Mouse (Mus musculus): ENCODE results near the gene Ldb2. TPM values are rescaled to one million over a fixed set of nuclear protein-coding genes. Genes with fewer than 3 reads are reported as not detected.

Ldb2 gene
- polyA plus RNA-seq, 2 experiments, result 2.0 to 4.2 TPM

DNA sequence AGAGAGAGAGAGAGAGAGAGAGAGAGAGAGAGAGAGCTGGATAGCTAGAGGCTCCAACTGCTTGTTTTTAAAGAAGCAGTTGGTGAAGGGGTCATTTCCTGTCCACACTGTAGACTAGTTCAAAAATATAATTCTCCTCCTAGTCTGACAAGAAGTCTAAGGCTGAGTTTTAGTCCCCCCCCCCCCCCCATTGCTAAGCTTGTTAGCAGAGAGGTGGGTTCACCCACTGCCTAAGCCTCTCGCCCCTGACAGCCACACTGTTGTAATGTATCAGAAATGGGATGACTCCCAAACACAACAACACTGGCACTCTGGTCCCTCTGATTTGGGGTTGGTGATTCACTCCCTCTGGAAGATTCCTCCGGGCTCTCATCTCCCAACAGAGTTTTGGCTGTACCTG, 381 bp upstream of the Ldb2 start:
- Histone ChIP-seq H3K36me3 (replicated peaks; ENCODE audit: control insufficient read depth, insufficient read depth, low read depth) (no peaks in the 10 kb centered on the region), H3K4me1 (replicated peaks; ENCODE audit: control insufficient read depth in 2 of 2, insufficient read depth in 2 of 2, low read length in 1 of 2) (no peaks in the 10 kb centered on the region), H3K4me3 (ENCODE audit: insufficient read depth in 1 of 2, low read depth in 2 of 2, low read length in 2 of 2) (no peak overlapping the region), H3K4me2 (ENCODE audit: low read depth) (no peak overlapping the region), H3K9me3 (ENCODE audit: control insufficient read depth, low read length) (no peaks in the 10 kb centered on the region), H3K9ac (replicated peaks) (no peak overlapping the region), H3K27ac (no peak overlapping the region), H3K27me3 (ENCODE audit: control insufficient read depth, insufficient read depth, low read length) (no peaks in the 10 kb centered on the region)
- 40% methylated on average over 2 of the region's 2 CpGs for WGBS (ENCODE audit: insufficient replicate concordance)
- no peak for DNase-seq (ENCODE audit: low read depth in 3 of 3, low spot score in 3 of 3)
- TF ChIP-seq CTCF (IDR thresholded peaks at IDR 0.05; ENCODE audit: low read depth) (no peak), EP300 (IDR thresholded peaks at IDR 0.05; ENCODE audit: low read depth) (no peak)
- no peak for ATAC-seq (ENCODE audit: insufficient read depth)

DNA sequence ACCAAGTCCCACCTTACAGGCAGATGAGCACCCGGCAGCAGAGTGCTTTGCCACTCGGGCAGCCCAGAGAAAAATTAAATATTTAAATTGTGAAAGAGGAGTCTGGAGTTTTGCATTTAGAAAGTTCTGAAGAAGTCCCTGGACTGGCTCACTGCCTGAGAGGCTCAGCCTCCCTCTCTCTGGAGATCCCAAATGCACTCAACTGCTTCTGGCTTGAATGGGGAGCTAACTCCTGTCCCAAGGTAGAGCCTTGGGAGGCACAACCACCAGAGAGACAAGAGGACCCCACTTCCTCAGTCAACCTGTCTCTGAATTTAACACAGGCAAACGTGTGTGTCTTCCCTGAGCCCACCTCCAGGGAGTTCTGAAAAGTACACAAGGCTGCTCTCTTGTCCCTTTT, 987 bp downstream of the Ldb2 start:
- no peaks in the 10 kb centered on the region for H3K36me3 ChIP-seq (replicated peaks; ENCODE audit: control insufficient read depth, insufficient read depth, low read depth)
- ATAC-seq (ENCODE audit: insufficient read depth) (no peak), DNase-seq (ENCODE audit: low read depth in 3 of 3, low spot score in 3 of 3) (no peak)
- peak overlapping the region; percentile 28; the same call in 1 of the 2 replicates for H3K4me2 ChIP-seq (ENCODE audit: low read depth)
- peak overlapping the region; percentile 20 to 24 for H3K4me3 ChIP-seq (ENCODE audit: insufficient read depth in 1 of 2, low read depth in 2 of 2, low read length in 2 of 2)
- H3K9me3 ChIP-seq (ENCODE audit: control insufficient read depth, low read length), result no peaks in the 10 kb centered on the region
- H3K27me3 ChIP-seq (ENCODE audit: control insufficient read depth, insufficient read depth, low read length), result no peaks in the 10 kb centered on the region
- no peak overlapping the region for H3K27ac ChIP-seq
- TF ChIP-seq CTCF (IDR thresholded peaks at IDR 0.05; ENCODE audit: low read depth) (no peak), EP300 (IDR thresholded peaks at IDR 0.05; ENCODE audit: low read depth) (no peak)
- 4% methylated on average over 3 of the region's 3 CpGs for WGBS (ENCODE audit: insufficient replicate concordance)
- no peak overlapping the region for H3K9ac ChIP-seq (replicated peaks)
- no peaks in the 10 kb centered on the region for H3K4me1 ChIP-seq (replicated peaks; ENCODE audit: control insufficient read depth in 2 of 2, insufficient read depth in 2 of 2, low read length in 1 of 2)

DNA sequence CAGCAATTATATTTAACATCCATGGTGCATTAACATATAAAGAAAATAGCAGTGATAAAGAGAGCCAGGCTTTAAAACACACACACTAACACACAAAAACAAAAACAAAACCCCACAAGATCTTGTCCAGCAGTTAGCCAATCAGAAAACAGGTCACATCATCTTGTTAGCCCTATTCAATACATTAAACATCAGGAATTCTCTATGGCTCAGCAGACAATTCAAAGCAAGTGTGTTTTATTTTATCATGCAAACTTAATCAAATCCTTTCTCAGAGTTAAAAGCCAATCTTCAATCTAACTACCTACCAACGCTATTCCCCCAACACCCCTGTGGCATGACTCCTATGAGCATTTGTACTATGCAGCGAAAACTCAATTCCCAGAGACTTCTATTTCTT, 1.4 kb downstream of the Ldb2 start:
- Histone ChIP-seq H3K9ac (replicated peaks) (no peak overlapping the region), H3K27ac (no peak overlapping the region), H3K27me3 (ENCODE audit: control insufficient read depth, insufficient read depth, low read length) (no peaks in the 10 kb centered on the region), H3K4me3 (ENCODE audit: insufficient read depth in 1 of 2, low read depth in 2 of 2, low read length in 2 of 2) (peak overlapping the region; percentile 12 to 24; a peak in 2 of 4 replicates), H3K4me2 (ENCODE audit: low read depth) (0 out of 2 replicates have a peak overlapping the region, but pooled peaks have one; percentile 11), H3K4me1 (replicated peaks; ENCODE audit: control insufficient read depth in 2 of 2, insufficient read depth in 2 of 2, low read length in 1 of 2) (no peaks in the 10 kb centered on the region), H3K9me3 (ENCODE audit: control insufficient read depth, low read length) (no peaks in the 10 kb centered on the region), H3K36me3 (replicated peaks; ENCODE audit: control insufficient read depth, insufficient read depth, low read depth) (no peaks in the 10 kb centered on the region)
- TF ChIP-seq CTCF (IDR thresholded peaks at IDR 0.05; ENCODE audit: low read depth) (no peak), EP300 (IDR thresholded peaks at IDR 0.05; ENCODE audit: low read depth) (no peak)
- ATAC-seq (ENCODE audit: insufficient read depth) (no peak), DNase-seq (ENCODE audit: low read depth in 3 of 3, low spot score in 3 of 3) (no peak)
- 24% methylated on average over 2 of the region's 2 CpGs for WGBS (ENCODE audit: insufficient replicate concordance)

DNA sequence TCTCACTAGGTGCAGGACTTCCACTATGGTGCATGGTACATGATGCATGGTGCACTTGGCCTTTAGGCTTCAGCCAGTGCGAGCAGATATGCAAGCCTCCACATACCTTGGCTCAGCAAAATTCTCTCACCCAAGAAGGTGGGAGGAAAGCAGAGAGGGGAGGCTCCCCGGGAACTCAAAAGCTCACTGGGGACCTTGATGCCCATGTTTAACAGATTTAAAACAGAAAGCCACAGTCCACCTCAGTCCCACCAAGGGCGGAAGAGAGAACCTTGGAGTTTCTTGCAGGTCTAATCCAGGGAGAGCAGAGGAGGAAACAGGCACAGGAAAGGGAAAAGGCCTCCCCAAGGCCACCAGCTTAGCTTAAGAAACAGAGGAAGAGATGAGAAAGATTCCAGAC, 14.9 kb downstream of the Ldb2 start:
- no peak for ATAC-seq (ENCODE audit: insufficient read depth)
- no peak overlapping the region for H3K27ac ChIP-seq

DNA sequence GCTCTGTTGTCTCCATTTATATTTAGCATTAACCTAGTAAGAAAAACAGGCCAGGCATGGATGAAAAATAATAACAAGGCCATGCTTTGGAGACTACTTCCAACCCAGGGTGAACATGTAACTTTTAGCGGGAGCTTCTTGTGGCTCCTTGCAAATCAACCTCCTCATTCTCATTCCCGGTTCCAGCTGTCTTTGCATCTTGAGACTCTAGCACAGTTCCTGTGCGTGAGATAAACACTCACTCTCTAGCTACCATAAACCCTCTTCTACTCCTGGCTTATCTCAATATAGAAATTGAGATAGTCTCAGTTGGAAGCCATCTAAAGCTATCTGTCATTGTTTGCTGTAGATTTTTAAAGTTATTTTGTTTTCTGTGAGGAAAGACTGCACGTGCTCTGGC, 20.1 kb downstream of the Ldb2 start:
- Histone ChIP-seq H3K4me2 (ENCODE audit: low read depth) (no peak overlapping the region), H3K9me3 (ENCODE audit: control insufficient read depth, low read length) (no peaks in the 10 kb centered on the region), H3K27me3 (ENCODE audit: control insufficient read depth, insufficient read depth, low read length) (no peaks in the 10 kb centered on the region), H3K4me1 (replicated peaks; ENCODE audit: control insufficient read depth in 2 of 2, insufficient read depth in 2 of 2, low read length in 1 of 2) (no peaks in the 10 kb centered on the region), H3K9ac (replicated peaks) (no peak overlapping the region), H3K36me3 (replicated peaks; ENCODE audit: control insufficient read depth, insufficient read depth, low read depth) (no peaks in the 10 kb centered on the region), H3K27ac (no peak overlapping the region), H3K4me3 (ENCODE audit: insufficient read depth in 1 of 2, low read depth in 2 of 2, low read length in 2 of 2) (no peak overlapping the region)
- DNase-seq (ENCODE audit: low read depth in 3 of 3, low spot score in 3 of 3) (no peak), ATAC-seq (ENCODE audit: insufficient read depth) (no peak)
- TF ChIP-seq CTCF (IDR thresholded peaks at IDR 0.05; ENCODE audit: low read depth) (no peak), EP300 (IDR thresholded peaks at IDR 0.05; ENCODE audit: low read depth) (no peak)
- 54% methylated on average over 4 of the region's 4 CpGs for WGBS (ENCODE audit: insufficient replicate concordance)

More for the DNA sequence above, 14.9 kb downstream of the Ldb2 start:
- H3K9ac ChIP-seq (replicated peaks), result no peak overlapping the region
- WGBS (ENCODE audit: insufficient replicate concordance), result 54% methylated on average over 3 of the region's 3 CpGs
- DNase-seq (ENCODE audit: low read depth in 3 of 3, low spot score in 3 of 3), result no peak
- H3K4me3 ChIP-seq (ENCODE audit: insufficient read depth in 1 of 2, low read depth in 2 of 2, low read length in 2 of 2), result no peak overlapping the region
- no peaks in the 10 kb centered on the region for H3K36me3 ChIP-seq (replicated peaks; ENCODE audit: control insufficient read depth, insufficient read depth, low read depth)
- no peaks in the 10 kb centered on the region for H3K9me3 ChIP-seq (ENCODE audit: control insufficient read depth, low read length)
- no peaks in the 10 kb centered on the region for H3K27me3 ChIP-seq (ENCODE audit: control insufficient read depth, insufficient read depth, low read length)
- no peaks in the 10 kb centered on the region for H3K4me1 ChIP-seq (replicated peaks; ENCODE audit: control insufficient read depth in 2 of 2, insufficient read depth in 2 of 2, low read length in 1 of 2)
- H3K4me2 ChIP-seq (ENCODE audit: low read depth), result no peak overlapping the region
- no peak for TF ChIP-seq EP300 (IDR thresholded peaks at IDR 0.05; ENCODE audit: low read depth)
- no peak for TF ChIP-seq CTCF (IDR thresholded peaks at IDR 0.05; ENCODE audit: low read depth)
